Mouse (Mus musculus): ENCODE measurements around the gene Gtdc1.

DNA sequence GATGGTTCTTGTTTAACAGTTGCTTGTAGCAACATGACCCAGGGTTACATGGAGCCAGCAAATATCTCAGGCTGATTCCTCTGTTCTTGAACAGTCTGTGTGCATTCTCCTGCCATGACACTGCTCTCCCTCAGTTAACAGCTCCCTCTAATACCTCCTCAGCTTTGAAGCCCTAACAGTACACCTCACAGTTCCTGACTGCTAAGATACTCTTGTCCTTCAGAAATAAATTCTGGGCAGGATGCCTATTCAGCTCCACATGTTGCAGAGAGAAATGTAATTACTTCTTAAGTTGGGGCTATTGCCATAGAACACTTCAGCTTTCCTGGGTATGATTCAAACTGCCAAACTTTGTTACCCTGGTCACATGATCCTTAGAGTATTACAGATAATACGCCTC, 29.7 kb downstream of the Gtdc1 start:
- TF ChIP-seq EP300 (IDR thresholded peaks at IDR 0.05; ENCODE audit: insufficient read depth, low read depth, low read length) (no peak), CTCF (IDR thresholded peaks at IDR 0.05) (no peak), POLR2A (IDR thresholded peaks at IDR 0.05; ENCODE audit: insufficient read depth, low read depth, low read length) (no peak)
